Mouse (Mus musculus): ENCODE measurements around the gene Colca2. TPM values are rescaled to one million over a fixed set of nuclear protein-coding genes. Genes with fewer than 3 reads are reported as not detected.

The Colca2 gene
- total RNA-seq, 2 experiments from 2014 or later = 2.0 to 3.3 TPM

GRCm38 (mm10) chr9:51273581-51274154 is 4.7 kb downstream of the Colca2 start:
- peak; percentile 32 to 44 for DNase-seq (ENCODE audit: low spot score in 2 of 2)

- no peak for DNase-seq (ENCODE audit: low spot score in 2 of 2)
Measured at GRCm38 (mm10) chr9:51272102-51272501, 6.3 kb downstream of the Colca2 start.

DNA sequence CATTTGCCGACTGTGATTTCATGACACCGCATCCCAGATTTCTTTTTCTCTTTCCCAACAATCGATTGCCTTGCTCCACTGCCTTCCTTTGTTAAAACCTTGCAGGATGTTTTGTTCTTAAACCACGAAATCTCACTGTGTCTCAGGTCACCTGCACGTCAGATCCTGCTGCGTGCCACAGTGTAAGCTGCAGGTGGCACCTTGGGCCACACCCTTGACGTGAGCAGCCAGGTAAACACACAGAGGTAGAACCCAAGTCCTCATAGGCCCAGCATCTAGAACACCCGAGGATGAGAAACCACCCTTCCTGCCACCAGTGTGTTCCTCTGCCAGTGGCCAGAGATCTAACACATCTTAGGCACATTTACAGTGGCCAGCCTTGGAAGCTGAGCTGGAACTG is 7.3 kb downstream of the Colca2 start:
- no peak for DNase-seq (ENCODE audit: low spot score in 2 of 2)

GRCm38 (mm10) chr9:51268852-51269251 is 9.5 kb downstream of the Colca2 start:
- DNase-seq (ENCODE audit: low spot score in 2 of 2) = no peak

GRCm38 (mm10) chr9:51258426-51258825 is 19.9 kb downstream of the Colca2 start:
- no peak for DNase-seq (ENCODE audit: low spot score in 2 of 2)

GRCm38 (mm10) chr9:51256780-51257502 is 21.4 kb downstream of the Colca2 start:
- no peak for DNase-seq (ENCODE audit: low spot score in 2 of 2)

- DNase-seq (ENCODE audit: low spot score in 2 of 2) = no peak
Measured at GRCm38 (mm10) chr9:51238741-51239385, 39.5 kb downstream of the Colca2 start.

- no peak for DNase-seq (ENCODE audit: low spot score in 2 of 2)
Measured at GRCm38 (mm10) chr9:51232163-51232562, 46.2 kb downstream of the Colca2 start.

DNA sequence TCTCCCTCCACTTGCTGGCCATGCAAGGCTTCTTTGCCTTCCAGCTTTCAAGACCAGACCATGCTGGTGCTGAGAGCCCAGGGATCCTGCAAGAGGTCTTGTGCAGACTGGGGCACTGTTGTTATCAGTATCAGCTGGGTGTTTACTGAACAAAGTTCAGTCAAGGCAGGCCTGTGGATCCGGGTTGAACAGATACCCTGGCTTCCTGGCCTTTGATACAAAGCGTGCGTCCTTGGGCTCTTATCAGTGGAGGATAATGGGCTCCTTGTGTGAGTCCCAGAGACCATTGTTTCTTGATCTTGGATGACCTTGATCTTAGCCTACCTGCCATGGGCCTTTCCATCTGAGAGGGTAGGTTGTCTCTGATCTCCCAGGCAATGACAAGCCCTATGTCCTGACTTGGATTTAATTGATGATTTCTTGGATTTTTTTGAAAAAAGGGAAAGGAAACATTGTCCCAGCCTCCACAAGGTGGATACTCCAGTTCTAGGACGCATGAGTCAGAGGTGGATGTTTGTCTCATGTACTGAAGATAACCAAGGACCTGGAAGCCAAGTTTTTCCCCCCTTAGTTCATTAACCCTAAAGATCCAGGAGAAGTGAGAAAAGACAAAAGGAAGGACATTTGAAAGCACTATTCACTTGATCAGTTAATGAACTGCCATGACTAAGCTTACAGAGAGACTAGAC is 47.5 kb downstream of the Colca2 start:
- no peak for DNase-seq (ENCODE audit: low spot score in 2 of 2)

GRCm38 (mm10) chr9:51225636-51226166 is 52.7 kb downstream of the Colca2 start:
- DNase-seq (ENCODE audit: low spot score in 2 of 2) = no peak

Other genes with a start within 250 kb of the Colca2 start
- gene Btg4, start 217.7 kb downstream of the Colca2 start, total RNA-seq (2021) = not detected
- gene Layn, start 201.5 kb downstream of the Colca2 start, total RNA-seq (2021) = 1 to 10 TPM; 4.3 to 4.8 TPM
- gene 4833427G06Rik, start 176.5 kb downstream of the Colca2 start, total RNA-seq (2021) = not detected
- not detected for gene Gm32742, start 113.1 kb downstream of the Colca2 start, total RNA-seq (2021)
- gene Pou2af1, start 64.9 kb downstream of the Colca2 start, total RNA-seq (2021) = under 1 TPM; 0.20 to 0.35 TPM
- gene 1810046K07Rik, start 50.3 kb upstream of the Colca2 start, total RNA-seq (2021) = not detected